Mouse (Mus musculus): ENCODE data around the gene Snx11. TPM values are rescaled to one million over a fixed set of nuclear protein-coding genes. Genes with fewer than 3 reads are reported as not detected.

Gene Snx11
- polyA plus RNA-seq, 1 experiment from 2014 or later = 17.6 TPM

GRCm38 (mm10) chr11:96761984-96762383 lies 15.4 kb downstream of the Snx11 start:
- Histone ChIP-seq H3K27ac (ENCODE audit: low read depth, low read length) (no peak overlapping the region), H3K9ac (ENCODE audit: low read length) (no peak overlapping the region)

GRCm38 (mm10) chr11:96760042-96760441 lies 17.3 kb downstream of the Snx11 start:
- DNase-seq (ENCODE audit: low spot score) (peak; percentile 69), ATAC-seq (no peak)
- no peaks in the 10 kb centered on the region for H3K36me3 ChIP-seq (ENCODE audit: control insufficient read depth, insufficient read depth, low read length)
- no peak overlapping the region for H3K9ac ChIP-seq (ENCODE audit: low read length)
- H3K9me3 ChIP-seq (replicated peaks; ENCODE audit: control insufficient read depth, low read length) = no peaks in the 10 kb centered on the region
- no peak overlapping the region for H3K4me2 ChIP-seq (ENCODE audit: low read length)
- H3K27me3 ChIP-seq (replicated peaks; ENCODE audit: control insufficient read depth, insufficient read depth, low read length) = no peaks in the 10 kb centered on the region
- no peak overlapping the region for H3K27ac ChIP-seq (ENCODE audit: low read depth, low read length)
- H3K4me1 ChIP-seq (ENCODE audit: control insufficient read depth, insufficient read depth, low read length) = 0 out of 2 replicates have a peak, but pooled peaks cover 2% of the 10 kb centered on the region
- no peak overlapping the region for H3K4me3 ChIP-seq (ENCODE audit: low read depth, low read length)
- 53% methylated on average over 3 of the region's 3 CpGs for WGBS

More at GRCm38 (mm10) chr11:96761984-96762383, 15.4 kb downstream of the Snx11 start:
- no peaks in the 10 kb centered on the region for H3K9me3 ChIP-seq (replicated peaks; ENCODE audit: control insufficient read depth, low read length)
- H3K4me1 ChIP-seq (ENCODE audit: control insufficient read depth, insufficient read depth, low read length) = peaks cover 2% of the 10 kb centered on the region; the same call in 1 of the 2 replicates
- no peak for DNase-seq (ENCODE audit: low spot score)
- WGBS = 81% methylated on average over 7 of the region's 7 CpGs
- no peaks in the 10 kb centered on the region for H3K27me3 ChIP-seq (replicated peaks; ENCODE audit: control insufficient read depth, insufficient read depth, low read length)
- H3K4me3 ChIP-seq (ENCODE audit: low read depth, low read length) = no peak overlapping the region
- H3K36me3 ChIP-seq (ENCODE audit: control insufficient read depth, insufficient read depth, low read length) = no peaks in the 10 kb centered on the region; the same call in 1 of the 2 replicates
- H3K4me2 ChIP-seq (ENCODE audit: low read length) = no peak overlapping the region
- no peak for ATAC-seq

GRCm38 (mm10) chr11:96758402-96758801 lies 19.0 kb downstream of the Snx11 start:
- Histone ChIP-seq H3K4me3 (ENCODE audit: low read depth, low read length) (no peak overlapping the region), H3K4me2 (ENCODE audit: low read length) (no peak overlapping the region), H3K9me3 (replicated peaks; ENCODE audit: control insufficient read depth, low read length) (no peaks in the 10 kb centered on the region), H3K27ac (ENCODE audit: low read depth, low read length) (no peak overlapping the region), H3K27me3 (replicated peaks; ENCODE audit: control insufficient read depth, insufficient read depth, low read length) (no peaks in the 10 kb centered on the region), H3K36me3 (ENCODE audit: control insufficient read depth, insufficient read depth, low read length) (no peaks in the 10 kb centered on the region), H3K9ac (ENCODE audit: low read length) (no peak overlapping the region), H3K4me1 (ENCODE audit: control insufficient read depth, insufficient read depth, low read length) (no peaks in the 10 kb centered on the region)
- no peak for DNase-seq (ENCODE audit: low spot score)
- no peak for ATAC-seq
- 78% methylated on average over 5 of the region's 5 CpGs for WGBS

GRCm38 (mm10) chr11:96757421-96757820 lies 19.9 kb downstream of the Snx11 start:
- Histone ChIP-seq H3K36me3 (ENCODE audit: control insufficient read depth, insufficient read depth, low read length) (no peaks in the 10 kb centered on the region), H3K4me1 (ENCODE audit: control insufficient read depth, insufficient read depth, low read length) (no peaks in the 10 kb centered on the region), H3K27ac (ENCODE audit: low read depth, low read length) (no peak overlapping the region), H3K4me3 (ENCODE audit: low read depth, low read length) (no peak overlapping the region), H3K9me3 (replicated peaks; ENCODE audit: control insufficient read depth, low read length) (no peaks in the 10 kb centered on the region), H3K27me3 (replicated peaks; ENCODE audit: control insufficient read depth, insufficient read depth, low read length) (no peaks in the 10 kb centered on the region), H3K9ac (ENCODE audit: low read length) (no peak overlapping the region), H3K4me2 (ENCODE audit: low read length) (no peak overlapping the region)
- DNase-seq (ENCODE audit: low spot score) = no peak
- ATAC-seq = no peak
- 56% methylated on average over 4 of the region's 4 CpGs for WGBS

GRCm38 (mm10) chr11:96755298-96755697 lies 22.1 kb downstream of the Snx11 start:
- 100% methylated on average over 2 of the region's 2 CpGs for WGBS
- H3K4me2 ChIP-seq (ENCODE audit: low read length) = no peak overlapping the region
- no peaks in the 10 kb centered on the region for H3K9me3 ChIP-seq (replicated peaks; ENCODE audit: control insufficient read depth, low read length)
- no peak overlapping the region for H3K27ac ChIP-seq (ENCODE audit: low read depth, low read length)
- no peak overlapping the region for H3K4me3 ChIP-seq (ENCODE audit: low read depth, low read length)
- DNase-seq (ENCODE audit: low spot score) (no peak), ATAC-seq (no peak)
- no peaks in the 10 kb centered on the region for H3K4me1 ChIP-seq (ENCODE audit: control insufficient read depth, insufficient read depth, low read length)
- H3K9ac ChIP-seq (ENCODE audit: low read length) = no peak overlapping the region
- no peaks in the 10 kb centered on the region for H3K36me3 ChIP-seq (ENCODE audit: control insufficient read depth, insufficient read depth, low read length)
- no peaks in the 10 kb centered on the region for H3K27me3 ChIP-seq (replicated peaks; ENCODE audit: control insufficient read depth, insufficient read depth, low read length)

GRCm38 (mm10) chr11:96747555-96747954 lies 29.8 kb downstream of the Snx11 start:
- WGBS = 54% methylated on average over 3 of the region's 3 CpGs
- no peaks in the 10 kb centered on the region for H3K36me3 ChIP-seq (ENCODE audit: control insufficient read depth, insufficient read depth, low read length)
- no peaks in the 10 kb centered on the region for H3K9me3 ChIP-seq (replicated peaks; ENCODE audit: control insufficient read depth, low read length)
- no peaks in the 10 kb centered on the region; the same call in 1 of the 2 replicates for H3K27me3 ChIP-seq (replicated peaks; ENCODE audit: control insufficient read depth, insufficient read depth, low read length)
- ATAC-seq (no peak), DNase-seq (ENCODE audit: low spot score) (no peak)
- no peak overlapping the region for H3K4me2 ChIP-seq (ENCODE audit: low read length)
- H3K9ac ChIP-seq (ENCODE audit: low read length) = no peak overlapping the region
- H3K4me1 ChIP-seq (ENCODE audit: control insufficient read depth, insufficient read depth, low read length) = peaks cover 1% of the 10 kb centered on the region; the same call in 1 of the 2 replicates
- no peak overlapping the region for H3K4me3 ChIP-seq (ENCODE audit: low read depth, low read length)
- no peak overlapping the region for H3K27ac ChIP-seq (ENCODE audit: low read depth, low read length)

GRCm38 (mm10) chr11:96746648-96747047 lies 30.7 kb downstream of the Snx11 start:
- H3K9me3 ChIP-seq (replicated peaks; ENCODE audit: control insufficient read depth, low read length) = no peaks in the 10 kb centered on the region
- peaks cover 10% of the 10 kb centered on the region for H3K4me1 ChIP-seq (ENCODE audit: control insufficient read depth, insufficient read depth, low read length)
- ATAC-seq (no peak), DNase-seq (ENCODE audit: low spot score) (no peak)
- H3K27me3 ChIP-seq (replicated peaks; ENCODE audit: control insufficient read depth, insufficient read depth, low read length) = no peaks in the 10 kb centered on the region; the same call in 1 of the 2 replicates
- no peak overlapping the region for H3K9ac ChIP-seq (ENCODE audit: low read length)
- H3K27ac ChIP-seq (ENCODE audit: low read depth, low read length) = no peak overlapping the region
- H3K4me2 ChIP-seq (ENCODE audit: low read length) = no peak overlapping the region
- 36% methylated on average over 6 of the region's 6 CpGs for WGBS
- H3K4me3 ChIP-seq (ENCODE audit: low read depth, low read length) = no peak overlapping the region
- H3K36me3 ChIP-seq (ENCODE audit: control insufficient read depth, insufficient read depth, low read length) = no peaks in the 10 kb centered on the region

GRCm38 (mm10) chr11:96743891-96744290 lies 33.5 kb downstream of the Snx11 start:
- H3K9me3 ChIP-seq (replicated peaks; ENCODE audit: control insufficient read depth, low read length) = no peaks in the 10 kb centered on the region
- no peak for ATAC-seq
- no peaks in the 10 kb centered on the region for H3K36me3 ChIP-seq (ENCODE audit: control insufficient read depth, insufficient read depth, low read length)
- H3K27me3 ChIP-seq (replicated peaks; ENCODE audit: control insufficient read depth, insufficient read depth, low read length) = peaks cover 6% of the 10 kb centered on the region; the same call in 1 of the 2 replicates
- H3K27ac ChIP-seq (ENCODE audit: low read depth, low read length) = no peak overlapping the region
- no peak overlapping the region for H3K4me2 ChIP-seq (ENCODE audit: low read length)
- DNase-seq (ENCODE audit: low spot score) = no peak
- 80% methylated on average over 4 of the region's 4 CpGs for WGBS
- peaks cover 15% of the 10 kb centered on the region for H3K4me1 ChIP-seq (ENCODE audit: control insufficient read depth, insufficient read depth, low read length)
- H3K4me3 ChIP-seq (ENCODE audit: low read depth, low read length) = no peak overlapping the region
- H3K9ac ChIP-seq (ENCODE audit: low read length) = no peak overlapping the region

GRCm38 (mm10) chr11:96743000-96743399 lies 34.4 kb downstream of the Snx11 start:
- Histone ChIP-seq H3K27me3 (replicated peaks; ENCODE audit: control insufficient read depth, insufficient read depth, low read length) (peaks cover 10% of the 10 kb centered on the region; the same call in 1 of the 2 replicates), H3K4me3 (ENCODE audit: low read depth, low read length) (no peak overlapping the region), H3K27ac (ENCODE audit: low read depth, low read length) (no peak overlapping the region), H3K4me2 (ENCODE audit: low read length) (0 out of 2 replicates have a peak overlapping the region, but pooled peaks have one; percentile 8), H3K9me3 (replicated peaks; ENCODE audit: control insufficient read depth, low read length) (no peaks in the 10 kb centered on the region), H3K9ac (ENCODE audit: low read length) (no peak overlapping the region), H3K36me3 (ENCODE audit: control insufficient read depth, insufficient read depth, low read length) (no peaks in the 10 kb centered on the region), H3K4me1 (ENCODE audit: control insufficient read depth, insufficient read depth, low read length) (peaks cover 15% of the 10 kb centered on the region)
- 25% methylated on average over 11 of the region's 11 CpGs for WGBS
- ATAC-seq = no peak
- DNase-seq (ENCODE audit: low spot score) = peak; percentile 64
